Mouse (Mus musculus) ES-Bruce4 (cell line): ENCODE results near the gene Spata6.

ENCODE experiments used
- CTCF ChIP-seq: IDR thresholded peaks from one replicate; pipeline ENCODE4 v1.8.1; 2011; ENCODE audit warnings: low read depth, low read length
- POLR2A ChIP-seq: IDR thresholded peaks from one replicate; pipeline ENCODE4 v1.8.1; 2011; ENCODE audit warnings: low read length; ENCODE audit not compliant: insufficient read depth

GRCm38 (mm10) chr4:111803164-111803563 lies 83.4 kb downstream of the Spata6 start:
- TF ChIP-seq CTCF (no peak), POLR2A (no peak)
